Mouse (Mus musculus) embryonic facial prominence, embryonic 13.5 days (tissue): Measurements from ENCODE around the gene Hspb6. TPM values are rescaled to one million over a fixed set of nuclear protein-coding genes. Genes with fewer than 3 reads are reported as not detected.

Source experiments
- ATAC-seq: fragments of 200-750 bp; cut with Nextera tagmentation; 2 replicates; pipeline ENCODE4 v1.8.0; 2017; ENCODE audit warnings: low read depth; ENCODE audit not compliant: insufficient number of reproducible peaks, insufficient read depth, low FRiP score, low TSS enrichment
- H3K27ac ChIP-seq: fragments of 300-500 bp; sonication (generic); 2 replicates; pipeline ENCODE4 v1.5.1; 2015; ENCODE audit warnings: moderate library complexity, mild to moderate bottlenecking, inconsistent platforms
- H3K27me3 ChIP-seq: fragments of 300-500 bp; sonication (generic); 2 replicates; pipeline ENCODE4 v1.6.1; 2015; ENCODE audit warnings: mild to moderate bottlenecking, inconsistent platforms
- H3K36me3 ChIP-seq: fragments of 300-500 bp; sonication (generic); 2 replicates; pipeline ENCODE4 v1.6.1; 2015; ENCODE audit warnings: mild to moderate bottlenecking, inconsistent platforms
- H3K4me1 ChIP-seq: fragments of 300-500 bp; sonication (generic); 2 replicates; pipeline ENCODE4 v1.6.1; 2015; ENCODE audit warnings: inconsistent platforms
- H3K4me2 ChIP-seq: fragments of 300-500 bp; sonication (generic); 2 replicates; pipeline ENCODE4 v1.6.1; 2015; ENCODE audit warnings: moderate library complexity, mild to moderate bottlenecking, inconsistent platforms
- H3K4me3 ChIP-seq: fragments of 300-500 bp; sonication (generic); 2 replicates; pipeline ENCODE4 v1.5.1; 2015; ENCODE audit warnings: mild to moderate bottlenecking, inconsistent platforms
- H3K9ac ChIP-seq: fragments of 300-500 bp; sonication (generic); 2 replicates; pipeline ENCODE4 v1.6.1; 2015; ENCODE audit warnings: mild to moderate bottlenecking, inconsistent platforms
- H3K9me3 ChIP-seq: fragments of 300-500 bp; sonication (generic); 2 replicates; pipeline ENCODE4 v1.6.1; 2016; ENCODE audit warnings: inconsistent platforms
- WGBS: fragments of 180-500 bp; shearing (Covaris S2); methylation state at CpG from one replicate; pipeline ENCODE4 v1.1.7; 2015; ENCODE audit warnings: mixed read lengths; 5-methylcytosine and 5-hydroxymethylcytosine counted together
- polyA plus RNA-seq: library from polyadenylated mRNA; unstranded; fragments of >200 nt; fragmentation: Nextera tagmentation; extraction: Ambion mirVana; gene quantifications from 2 replicates; pipeline ENCODE4 v1.2.1, GENCODE M21; 2015

The Hspb6 gene
- polyA plus RNA-seq, 1 experiment from 2014 or later: 16.5 TPM

DNA sequence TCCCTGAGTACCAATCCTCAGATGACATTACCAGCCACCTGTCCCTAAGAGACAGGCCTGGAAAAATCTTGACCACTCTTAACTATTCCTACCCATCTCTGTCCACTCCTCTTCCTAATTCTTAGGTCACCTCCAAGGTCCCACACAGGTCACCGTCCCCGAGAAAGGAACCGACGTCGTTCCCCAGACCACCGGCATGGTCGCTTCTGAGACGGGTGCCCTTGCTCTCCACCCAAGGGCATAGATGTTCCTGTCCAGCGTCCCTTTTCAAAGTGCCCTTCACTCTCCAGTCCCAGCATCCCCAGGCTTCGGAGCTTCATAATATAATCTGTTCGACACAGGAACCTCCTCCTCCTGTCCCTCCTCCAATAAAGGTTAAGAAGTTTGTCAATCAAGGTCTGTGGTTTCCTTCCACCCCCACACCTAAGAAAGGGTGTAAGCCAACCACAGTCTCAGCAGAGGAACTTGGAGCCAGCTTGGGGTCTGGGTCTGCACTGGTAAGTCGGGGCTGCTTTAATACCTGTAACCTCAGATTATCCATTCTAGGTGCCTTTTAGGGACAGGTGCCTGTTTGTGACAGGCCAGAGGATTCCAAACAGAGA, 13.1 kb downstream of the Hspb6 start, which contains the start of gene Igflr1:
Gene Igflr1 (plus strand): TSS at position 458 of the 602 bp plus-strand sequence.
- Histone ChIP-seq H3K9ac (peak within 1 kb of the TSS; percentile 83), H3K4me2 (peak within 1 kb of the TSS; percentile 82), H3K27ac (no peak within 1 kb of the TSS), H3K27me3 (no peaks in the 10 kb centered on the region), H3K4me3 (peak within 1 kb of the TSS; percentile 76), H3K36me3 (peaks cover 52% of the 10 kb centered on the region), H3K4me1 (peaks cover 22% of the 10 kb centered on the region), H3K9me3 (no peaks in the 10 kb centered on the region)
- ATAC-seq: no peak
- 94% methylated on average over 12 of the region's 12 CpGs for WGBS

DNA sequence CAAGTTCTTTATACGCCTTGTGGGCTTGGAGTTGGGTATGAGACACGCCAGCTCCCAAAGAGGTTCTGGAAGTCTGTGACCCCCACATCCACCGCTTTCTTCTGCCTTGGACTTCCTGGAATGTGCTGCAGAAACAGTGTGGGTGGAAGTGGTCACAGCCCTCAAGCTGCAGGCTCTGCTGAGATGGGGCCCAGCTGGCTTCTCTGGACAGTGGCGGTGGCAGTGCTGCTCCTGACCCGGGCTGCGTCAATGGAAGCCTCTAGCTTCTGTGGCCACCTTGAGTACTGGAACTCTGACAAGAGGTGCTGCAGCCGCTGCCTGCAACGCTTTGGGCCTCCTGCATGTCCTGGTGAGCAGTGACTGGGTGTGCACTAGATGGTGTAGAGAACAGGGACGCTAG, 14.1 kb downstream of the Hspb6 start:
- WGBS: 90% methylated on average over 9 of the region's 9 CpGs
- Histone ChIP-seq H3K4me3 (no peak overlapping the region), H3K36me3 (peaks cover 62% of the 10 kb centered on the region), H3K9me3 (no peaks in the 10 kb centered on the region), H3K27ac (no peak overlapping the region), H3K27me3 (no peaks in the 10 kb centered on the region), H3K4me1 (peaks cover 20% of the 10 kb centered on the region), H3K9ac (no peak overlapping the region), H3K4me2 (no peak overlapping the region)
- no peak for ATAC-seq

DNA sequence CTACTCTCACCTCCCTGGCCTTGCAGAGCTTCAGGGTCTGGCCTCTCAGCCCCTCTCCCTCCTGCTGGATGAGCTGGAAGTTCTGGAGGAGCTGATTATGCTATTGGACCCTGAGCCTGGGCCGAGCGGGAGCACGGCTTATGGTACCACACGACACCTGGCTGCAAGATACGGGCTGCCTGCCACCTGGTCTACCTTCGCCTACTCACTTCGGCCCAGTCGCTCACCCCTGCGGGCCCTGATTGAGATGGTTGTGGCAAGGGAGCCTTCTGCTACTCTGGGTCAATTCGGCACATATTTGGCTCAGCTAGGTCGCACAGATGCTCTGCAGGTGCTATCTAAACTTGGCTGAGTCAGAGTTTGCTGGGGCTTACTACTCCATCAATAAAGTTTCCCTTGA, 15.6 kb downstream of the Hspb6 start:
- Histone ChIP-seq H3K4me2 (no peak overlapping the region), H3K27ac (no peak overlapping the region), H3K36me3 (peaks cover 74% of the 10 kb centered on the region), H3K27me3 (no peaks in the 10 kb centered on the region), H3K9ac (no peak overlapping the region), H3K4me3 (no peak overlapping the region), H3K9me3 (no peaks in the 10 kb centered on the region), H3K4me1 (peaks cover 9% of the 10 kb centered on the region)
- ATAC-seq: no peak
- 92% methylated on average over 11 of the region's 11 CpGs for WGBS

DNA sequence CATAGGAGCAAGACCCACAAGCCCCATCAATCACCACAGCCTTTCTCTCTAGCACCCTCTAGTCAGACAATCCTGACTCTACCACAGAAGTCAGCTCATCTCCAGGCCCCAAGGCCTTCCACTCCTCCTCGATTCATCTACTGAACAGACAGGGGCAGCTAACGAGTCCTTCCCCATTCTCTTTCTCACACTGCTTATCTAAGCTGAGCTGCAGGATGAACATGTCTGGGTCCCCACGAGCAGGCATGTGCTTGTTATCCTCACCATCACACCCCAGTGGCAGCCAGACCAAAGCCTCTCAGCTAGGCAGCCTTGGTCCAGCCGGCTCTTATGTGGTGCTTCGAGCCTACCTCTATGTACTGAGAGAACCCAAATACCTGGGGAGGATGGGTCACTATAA, 20.4 kb downstream of the Hspb6 start:
- H3K4me3 ChIP-seq: no peak overlapping the region
- H3K27ac ChIP-seq: no peak overlapping the region
- peaks cover 94% of the 10 kb centered on the region for H3K36me3 ChIP-seq
- no peak for ATAC-seq
- H3K9me3 ChIP-seq: no peaks in the 10 kb centered on the region
- no peak overlapping the region for H3K9ac ChIP-seq
- H3K4me1 ChIP-seq: no peaks in the 10 kb centered on the region
- H3K27me3 ChIP-seq: no peaks in the 10 kb centered on the region
- WGBS: 90% methylated on average over 5 of the region's 5 CpGs
- H3K4me2 ChIP-seq: no peak overlapping the region

DNA sequence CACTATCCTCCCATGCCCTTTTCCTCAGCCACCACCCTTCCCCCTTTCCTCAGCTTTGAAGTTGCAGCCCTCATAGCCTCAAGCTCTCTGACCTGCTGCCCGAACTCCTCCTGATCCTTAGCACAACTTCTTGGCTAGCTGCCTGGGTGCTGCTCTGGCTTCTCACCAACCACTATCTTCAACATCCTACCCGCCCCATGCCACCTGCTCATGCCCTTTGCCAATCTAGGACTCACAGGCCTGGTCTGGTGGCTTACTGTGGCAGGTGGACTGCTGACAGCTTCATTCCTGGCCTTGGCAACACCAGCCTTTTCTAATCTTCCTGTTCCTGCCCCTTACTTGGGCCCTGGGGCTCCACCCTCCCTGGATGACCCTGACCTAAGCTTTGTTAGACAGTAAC, 21.0 kb downstream of the Hspb6 start:
- Histone ChIP-seq H3K9me3 (no peaks in the 10 kb centered on the region), H3K27ac (no peak overlapping the region), H3K4me1 (no peaks in the 10 kb centered on the region), H3K27me3 (no peaks in the 10 kb centered on the region), H3K9ac (no peak overlapping the region), H3K4me2 (no peak overlapping the region), H3K36me3 (peaks cover 97% of the 10 kb centered on the region), H3K4me3 (no peak overlapping the region)
- no peak for ATAC-seq
- WGBS: 71% methylated on average over 2 of the region's 2 CpGs

DNA sequence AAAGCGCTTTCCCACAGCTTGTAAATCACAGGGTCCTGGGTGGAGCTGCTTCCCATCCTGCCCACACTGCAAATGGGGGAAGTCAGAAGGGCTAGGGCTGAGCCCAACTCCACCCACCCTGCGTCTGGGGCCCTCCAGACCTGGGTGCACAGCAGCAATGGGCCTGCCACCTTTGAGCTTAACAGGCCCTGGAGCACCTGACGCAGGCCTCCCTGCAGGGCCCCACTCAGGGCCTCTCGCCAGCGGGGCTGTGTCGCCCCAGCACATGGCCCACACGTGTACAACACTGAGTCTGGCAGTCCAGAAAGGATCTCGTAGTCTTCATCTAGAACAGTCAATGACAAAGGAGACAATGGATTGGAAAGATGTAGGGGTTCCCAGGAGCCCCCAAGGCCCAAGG, 28.0 kb downstream of the Hspb6 start:
- Histone ChIP-seq H3K9me3 (no peaks in the 10 kb centered on the region), H3K4me3 (no peak overlapping the region), H3K4me2 (no peak overlapping the region), H3K36me3 (peaks cover 99% of the 10 kb centered on the region), H3K27ac (no peak overlapping the region), H3K27me3 (no peaks in the 10 kb centered on the region), H3K9ac (no peak overlapping the region), H3K4me1 (no peaks in the 10 kb centered on the region)
- 96% methylated on average over 8 of the region's 8 CpGs for WGBS
- ATAC-seq: no peak

DNA sequence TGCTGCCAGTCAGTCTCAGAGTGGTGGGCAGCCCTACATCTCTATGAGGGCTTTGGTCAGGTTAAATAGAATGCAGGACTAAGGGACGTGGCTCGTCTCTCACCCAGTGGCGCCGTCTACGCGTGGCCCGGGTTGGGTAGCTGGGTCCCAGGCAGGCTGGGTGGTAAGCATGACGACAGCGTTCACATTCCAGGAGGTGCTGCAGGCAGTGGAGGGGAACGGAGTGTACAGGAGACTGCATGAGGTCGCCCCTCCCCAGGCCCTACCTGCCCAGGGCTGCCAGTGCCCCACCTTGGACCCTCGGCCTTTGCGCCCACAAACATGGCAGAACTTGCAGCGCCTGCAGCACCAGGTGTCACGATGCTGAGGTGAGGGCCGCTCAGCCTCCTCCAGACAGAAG, 29.6 kb downstream of the Hspb6 start:
- Histone ChIP-seq H3K9ac (no peak overlapping the region), H3K4me3 (no peak overlapping the region), H3K4me1 (peaks cover 1% of the 10 kb centered on the region; the same call in 1 of the 2 replicates), H3K27ac (no peak overlapping the region), H3K27me3 (no peaks in the 10 kb centered on the region), H3K9me3 (no peaks in the 10 kb centered on the region), H3K4me2 (no peak overlapping the region), H3K36me3 (peaks cover 99% of the 10 kb centered on the region)
- no peak for ATAC-seq
- WGBS: 95% methylated on average over 16 of the region's 16 CpGs

DNA sequence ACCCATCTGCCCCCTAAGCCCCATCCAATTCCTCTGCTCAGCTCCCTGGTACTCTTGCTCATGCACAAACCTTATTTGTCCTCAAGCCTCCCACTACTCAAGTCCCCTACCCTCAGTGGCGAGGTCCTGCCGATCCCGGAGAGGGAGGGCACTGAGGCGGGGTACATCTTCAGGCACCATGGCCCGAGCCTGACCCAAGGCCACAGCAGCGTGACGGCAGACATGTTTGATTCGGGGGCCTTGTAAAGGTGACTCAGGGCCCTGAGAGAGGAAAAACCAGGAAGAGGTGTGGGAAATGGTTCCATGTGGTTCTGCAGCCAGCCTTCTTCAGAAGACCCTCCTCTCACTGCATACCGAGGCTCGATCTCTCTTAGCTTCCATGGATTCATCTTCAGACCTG, 32.4 kb downstream of the Hspb6 start:
- no peak for ATAC-seq
- WGBS: 91% methylated on average over 10 of the region's 10 CpGs
- Histone ChIP-seq H3K27me3 (no peaks in the 10 kb centered on the region), H3K4me1 (peaks cover 13% of the 10 kb centered on the region), H3K4me3 (no peak overlapping the region), H3K27ac (no peak overlapping the region), H3K9ac (0 out of 2 replicates have a peak overlapping the region, but pooled peaks have one; percentile 36), H3K36me3 (peaks cover 75% of the 10 kb centered on the region), H3K4me2 (no peak overlapping the region), H3K9me3 (no peaks in the 10 kb centered on the region)

DNA sequence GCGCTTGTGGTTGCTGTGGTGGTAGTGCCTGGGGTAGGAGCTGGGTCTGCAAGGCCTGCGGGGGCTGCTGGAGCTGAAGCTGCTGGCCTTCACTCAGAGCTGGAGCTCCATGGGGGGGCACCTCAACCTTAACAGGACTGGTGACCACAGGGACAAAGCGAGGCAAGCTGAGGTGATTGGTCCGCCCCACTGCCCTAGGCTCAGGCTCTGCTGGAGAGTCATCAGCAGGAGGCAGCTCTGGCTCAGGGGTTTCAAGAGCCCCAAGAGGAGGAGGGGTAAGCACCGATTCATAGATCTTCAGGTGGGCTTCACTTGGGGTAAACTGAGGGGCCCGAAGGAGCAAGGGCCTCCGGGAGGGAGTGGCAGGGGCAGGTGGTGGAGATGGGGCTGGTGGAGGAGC, 33.2 kb downstream of the Hspb6 start:
- Histone ChIP-seq H3K4me3 (no peak overlapping the region), H3K27ac (no peak overlapping the region), H3K4me2 (no peak overlapping the region), H3K27me3 (no peaks in the 10 kb centered on the region), H3K4me1 (peaks cover 19% of the 10 kb centered on the region), H3K9ac (no peak overlapping the region), H3K9me3 (no peaks in the 10 kb centered on the region), H3K36me3 (peaks cover 66% of the 10 kb centered on the region)
- 96% methylated on average over 7 of the region's 7 CpGs for WGBS
- ATAC-seq: no peak

DNA sequence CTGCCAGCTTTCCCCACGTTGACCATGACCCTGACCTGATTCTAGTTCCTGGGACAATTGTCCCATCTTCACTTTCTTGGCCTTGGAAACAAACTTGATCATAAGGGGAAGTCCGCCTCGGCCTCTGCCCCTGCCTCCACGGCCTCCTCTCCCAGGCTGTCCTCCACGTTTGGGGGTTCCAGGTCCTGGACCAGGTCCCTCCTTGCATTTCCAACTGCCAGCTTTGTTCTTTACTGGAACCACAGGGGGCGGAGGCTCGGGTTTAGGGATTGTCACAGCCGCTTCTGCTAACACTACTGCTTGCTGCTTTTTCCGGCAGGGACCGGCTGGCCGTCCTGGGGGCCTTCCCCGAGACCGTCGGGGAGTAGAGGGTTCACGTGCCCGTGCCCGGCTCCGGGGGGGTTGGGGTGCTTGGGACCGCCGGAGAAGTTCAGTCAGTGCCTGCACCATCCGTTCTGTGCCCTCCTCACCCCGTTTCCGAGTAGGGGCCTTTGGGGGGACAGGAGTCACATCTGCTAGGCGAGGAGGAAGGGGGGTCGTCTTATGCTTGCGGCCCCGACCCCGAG, 34.6 kb downstream of the Hspb6 start:
- no peaks in the 10 kb centered on the region for H3K27me3 ChIP-seq
- no peak overlapping the region for H3K27ac ChIP-seq
- H3K9me3 ChIP-seq: no peaks in the 10 kb centered on the region
- peak overlapping the region; percentile 84 for H3K4me2 ChIP-seq
- peaks cover 54% of the 10 kb centered on the region for H3K36me3 ChIP-seq
- no peak for ATAC-seq
- peak overlapping the region; percentile 99 for H3K9ac ChIP-seq
- H3K4me3 ChIP-seq: peak overlapping the region; percentile 99
- H3K4me1 ChIP-seq: peaks cover 19% of the 10 kb centered on the region
- WGBS: 89% methylated on average over 28 of the region's 28 CpGs

DNA sequence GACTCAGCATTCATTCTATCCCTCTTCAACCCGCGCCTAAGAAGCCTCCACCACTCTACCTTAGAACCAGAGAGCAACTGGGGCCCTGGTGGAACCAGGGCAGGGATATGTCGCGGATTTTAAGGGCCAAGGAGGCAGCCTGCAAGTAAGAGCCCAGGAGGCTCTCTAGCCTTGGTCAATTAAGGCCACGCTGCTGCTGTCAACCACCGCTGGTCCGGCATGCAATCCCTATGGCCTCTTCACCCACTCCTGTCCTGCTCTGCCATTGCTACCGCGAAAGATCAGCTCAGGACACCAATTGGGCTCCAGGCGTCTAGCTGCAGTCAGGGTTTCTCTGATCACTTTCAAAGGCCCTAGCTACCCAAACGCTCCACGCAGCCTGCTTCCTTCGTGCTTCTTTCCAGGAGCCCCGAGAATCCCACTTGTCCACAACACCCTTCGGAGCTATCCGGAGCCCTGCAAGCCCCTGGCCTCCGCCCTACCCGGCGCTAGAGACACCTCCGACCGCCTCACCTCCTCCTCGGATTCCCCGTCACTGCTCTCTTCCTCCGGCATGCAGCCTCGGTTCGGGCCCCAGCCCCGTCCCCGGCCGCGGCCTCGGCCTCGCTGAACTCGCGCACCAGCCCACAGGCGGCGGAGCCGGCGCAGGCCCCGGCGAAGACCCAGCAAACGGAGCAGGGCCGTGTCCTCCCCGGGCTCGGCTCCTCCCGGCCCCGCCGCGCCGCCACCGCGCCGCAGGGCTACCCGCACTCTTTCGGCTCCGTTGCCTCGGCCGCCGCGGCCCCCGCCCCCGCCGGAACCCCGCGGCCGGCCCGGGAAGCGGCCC, 36.1 kb downstream of the Hspb6 start:
- Histone ChIP-seq H3K27ac (peak overlapping the region; percentile 92), H3K4me2 (peak overlapping the region; percentile 84), H3K4me3 (peak overlapping the region; percentile 99), H3K9ac (peak overlapping the region; percentile 99), H3K36me3 (peaks cover 38% of the 10 kb centered on the region), H3K27me3 (no peaks in the 10 kb centered on the region), H3K4me1 (peaks cover 19% of the 10 kb centered on the region), H3K9me3 (no peaks in the 10 kb centered on the region)
- no peak for ATAC-seq
- under 1% methylated on average over 65 of the region's 67 CpGs for WGBS
